Mouse (Mus musculus): ENCODE results near the gene Cyp4f17.

- TF ChIP-seq CTCF (IDR thresholded peaks at IDR 0.05; ENCODE audit: low read depth) (no peak), EP300 (IDR thresholded peaks at IDR 0.05; ENCODE audit: low read depth) (no peak)
Observed at GRCm38 (mm10) chr17:32577496-32578186, 71.8 kb downstream of the Cyp4f17 start.

All from liver, embryonic 14.5 days (tissue).